Mouse (Mus musculus): ENCODE data around the gene Meis2. TPM values are rescaled to one million over a fixed set of nuclear protein-coding genes. Genes with fewer than 3 reads are reported as not detected.
A peak's percentile ranks its signal among the peaks of the same experiment; 100 is the strongest.

Meis2 gene
- total and polyA plus RNA-seq, 2 experiments from 2014 or later = 105 to 132 TPM

- Histone ChIP-seq H3K36me3 (ENCODE audit: insufficient read depth, low read length) (no peaks in the 10 kb centered on the region), H3K27ac (0 out of 2 replicates have a peak overlapping the region, but pooled peaks have one; percentile 32), H3K4me3 (ENCODE audit: low read length) (no peak overlapping the region), H3K27me3 (ENCODE audit: insufficient read depth, low read length) (no peaks in the 10 kb centered on the region), H3K4me1 (ENCODE audit: insufficient read depth, low read length) (no peaks in the 10 kb centered on the region; the same call in 1 of the 2 replicates), H3K9me3 (ENCODE audit: low read length) (no peaks in the 10 kb centered on the region), H3K9ac (replicated peaks; ENCODE audit: low read length) (no peak overlapping the region), H3K4me2 (ENCODE audit: low read depth, low read length) (peak overlapping the region; percentile 21)
- peak; percentile 47; the same call in 1 of the 2 replicates for ATAC-seq
- no peak for DNase-seq (ENCODE audit: low spot score)
- no peak for TF ChIP-seq CTCF (IDR thresholded peaks at IDR 0.05; ENCODE audit: low read depth)
- WGBS = 14% methylated on average over 9 of the region's 9 CpGs
Measured at GRCm38 (mm10) chr2:116021046-116021445, 44.6 kb downstream of the Meis2 start.

DNA sequence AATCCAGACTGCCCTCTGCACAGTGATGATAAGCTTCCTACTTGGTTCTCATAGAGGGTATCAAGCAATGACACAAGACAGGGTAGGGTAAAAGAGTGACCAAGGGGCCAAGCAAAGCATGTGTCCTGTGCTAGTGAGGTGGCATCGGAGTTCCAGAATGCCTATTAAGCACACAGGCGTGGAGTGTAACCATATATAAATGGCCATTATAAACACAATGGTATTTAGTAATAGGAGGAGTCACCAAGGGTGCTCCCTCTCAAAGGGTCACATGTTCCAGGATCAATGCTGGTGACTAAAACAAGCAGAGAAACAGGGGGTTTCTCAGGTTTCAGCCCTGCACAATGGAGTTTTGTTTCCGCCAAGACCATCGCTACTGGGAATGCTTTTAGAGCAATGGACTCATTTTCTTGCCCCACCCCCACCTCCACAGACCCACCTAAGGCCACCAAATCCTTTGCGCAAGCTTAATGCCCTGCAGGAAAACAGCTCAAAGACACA, 45.1 kb downstream of the Meis2 start:
- no peak for DNase-seq (ENCODE audit: low spot score)
- Histone ChIP-seq H3K4me1 (ENCODE audit: insufficient read depth, low read length) (no peaks in the 10 kb centered on the region; the same call in 1 of the 2 replicates), H3K9ac (replicated peaks; ENCODE audit: low read length) (no peak overlapping the region), H3K9me3 (ENCODE audit: low read length) (no peaks in the 10 kb centered on the region), H3K27ac (peak overlapping the region; percentile 32), H3K27me3 (ENCODE audit: insufficient read depth, low read length) (no peaks in the 10 kb centered on the region), H3K4me3 (ENCODE audit: low read length) (no peak overlapping the region), H3K36me3 (ENCODE audit: insufficient read depth, low read length) (no peaks in the 10 kb centered on the region), H3K4me2 (ENCODE audit: low read depth, low read length) (peak overlapping the region; percentile 21; the same call in 1 of the 2 replicates)
- peak; percentile 33; the same call in 1 of the 2 replicates for ATAC-seq
- WGBS = 21% methylated on average over 5 of the region's 5 CpGs
- no peak for TF ChIP-seq CTCF (IDR thresholded peaks at IDR 0.05; ENCODE audit: low read depth)

DNA sequence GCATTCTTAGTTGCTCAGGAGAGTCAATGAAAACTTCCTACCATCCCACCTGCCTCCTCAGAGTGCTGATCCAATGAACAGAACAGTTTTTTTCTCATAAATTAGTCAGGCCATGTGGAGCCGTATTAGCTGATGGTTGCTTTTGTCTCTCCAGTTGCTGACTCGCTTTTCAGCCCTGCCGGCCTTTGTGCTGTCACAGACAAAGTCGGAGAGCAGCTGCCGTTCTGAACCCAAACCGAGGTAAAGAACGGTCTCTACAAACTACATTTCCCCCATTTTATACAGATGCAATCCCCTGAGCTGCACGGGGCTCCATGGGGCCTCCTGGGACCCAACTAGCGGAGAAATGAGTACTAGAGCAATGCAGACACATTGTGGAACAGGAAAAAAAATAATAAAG, 45.7 kb downstream of the Meis2 start:
- 9% methylated on average over 9 of the region's 9 CpGs for WGBS
- no peaks in the 10 kb centered on the region for H3K27me3 ChIP-seq (ENCODE audit: insufficient read depth, low read length)
- H3K4me2 ChIP-seq (ENCODE audit: low read depth, low read length) = 0 out of 2 replicates have a peak overlapping the region, but pooled peaks have one; percentile 21
- peak overlapping the region; percentile 32 for H3K27ac ChIP-seq
- ATAC-seq = peak; percentile 27; the same call in 1 of the 2 replicates
- no peak overlapping the region for H3K4me3 ChIP-seq (ENCODE audit: low read length)
- H3K9ac ChIP-seq (replicated peaks; ENCODE audit: low read length) = no peak overlapping the region
- DNase-seq (ENCODE audit: low spot score) = peak; percentile 59
- no peaks in the 10 kb centered on the region for H3K9me3 ChIP-seq (ENCODE audit: low read length)
- TF ChIP-seq CTCF (IDR thresholded peaks at IDR 0.05; ENCODE audit: low read depth) = no peak
- no peaks in the 10 kb centered on the region; the same call in 1 of the 2 replicates for H3K4me1 ChIP-seq (ENCODE audit: insufficient read depth, low read length)
- no peaks in the 10 kb centered on the region for H3K36me3 ChIP-seq (ENCODE audit: insufficient read depth, low read length)

- WGBS = 31% methylated on average over 6 of the region's 6 CpGs
- no peaks in the 10 kb centered on the region; the same call in 1 of the 2 replicates for H3K4me1 ChIP-seq (ENCODE audit: insufficient read depth, low read length)
- H3K9ac ChIP-seq (replicated peaks; ENCODE audit: low read length) = no peak overlapping the region
- no peaks in the 10 kb centered on the region for H3K27me3 ChIP-seq (ENCODE audit: insufficient read depth, low read length)
- 0 out of 2 replicates have a peak overlapping the region, but pooled peaks have one; percentile 32 for H3K27ac ChIP-seq
- no peaks in the 10 kb centered on the region for H3K36me3 ChIP-seq (ENCODE audit: insufficient read depth, low read length)
- 0 out of 2 replicates have a peak, but pooled peaks have one; percentile 13 for ATAC-seq
- H3K9me3 ChIP-seq (ENCODE audit: low read length) = no peaks in the 10 kb centered on the region
- H3K4me3 ChIP-seq (ENCODE audit: low read length) = no peak overlapping the region
- no peak overlapping the region for H3K4me2 ChIP-seq (ENCODE audit: low read depth, low read length)
- TF ChIP-seq CTCF (IDR thresholded peaks at IDR 0.05; ENCODE audit: low read depth) = no peak
- no peak for DNase-seq (ENCODE audit: low spot score)
Measured at GRCm38 (mm10) chr2:116019466-116019794, 46.2 kb downstream of the Meis2 start.

DNA sequence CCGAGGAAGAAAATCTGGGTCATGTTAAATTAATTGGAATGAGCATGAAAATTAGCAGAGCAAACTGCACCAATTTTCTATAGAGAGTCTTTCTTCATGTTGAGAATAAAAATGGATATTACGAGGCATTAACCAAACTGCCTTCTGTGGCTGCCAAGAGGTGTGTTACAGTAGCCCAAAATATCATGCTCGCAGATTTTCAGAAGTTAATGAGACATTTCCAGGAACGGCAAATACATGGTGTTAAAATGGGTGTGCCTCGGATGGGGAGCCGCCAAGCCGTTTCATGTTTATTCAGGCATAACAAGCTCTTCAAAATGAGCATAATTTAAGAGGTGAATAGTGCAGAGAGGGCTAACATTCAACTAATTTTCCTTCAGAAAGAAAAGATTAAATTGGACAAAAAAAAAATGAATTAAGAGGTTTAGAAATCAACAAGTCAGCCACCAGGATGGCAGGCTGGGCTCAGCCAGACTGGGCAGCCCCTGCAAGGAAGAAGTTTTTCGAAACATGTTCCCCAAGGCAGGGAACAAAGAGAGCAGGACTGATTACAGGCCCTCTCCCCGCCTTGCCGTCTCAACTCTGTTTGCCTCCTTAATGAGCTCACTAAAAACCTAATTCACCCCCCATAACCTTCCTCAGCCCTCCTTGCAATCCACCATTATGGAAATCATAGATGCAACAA, 46.7 kb downstream of the Meis2 start:
- DNase-seq (ENCODE audit: low spot score) (no peak), ATAC-seq (no peak)
- Histone ChIP-seq H3K9me3 (ENCODE audit: low read length) (no peaks in the 10 kb centered on the region), H3K4me2 (ENCODE audit: low read depth, low read length) (no peak overlapping the region), H3K36me3 (ENCODE audit: insufficient read depth, low read length) (no peaks in the 10 kb centered on the region), H3K27me3 (ENCODE audit: insufficient read depth, low read length) (no peaks in the 10 kb centered on the region), H3K4me3 (ENCODE audit: low read length) (no peak overlapping the region), H3K27ac (0 out of 2 replicates have a peak overlapping the region, but pooled peaks have one; percentile 20), H3K9ac (replicated peaks; ENCODE audit: low read length) (no peak overlapping the region), H3K4me1 (ENCODE audit: insufficient read depth, low read length) (no peaks in the 10 kb centered on the region; the same call in 1 of the 2 replicates)
- no peak for TF ChIP-seq CTCF (IDR thresholded peaks at IDR 0.05; ENCODE audit: low read depth)
- 22% methylated on average over 10 of the region's 10 CpGs for WGBS

DNA sequence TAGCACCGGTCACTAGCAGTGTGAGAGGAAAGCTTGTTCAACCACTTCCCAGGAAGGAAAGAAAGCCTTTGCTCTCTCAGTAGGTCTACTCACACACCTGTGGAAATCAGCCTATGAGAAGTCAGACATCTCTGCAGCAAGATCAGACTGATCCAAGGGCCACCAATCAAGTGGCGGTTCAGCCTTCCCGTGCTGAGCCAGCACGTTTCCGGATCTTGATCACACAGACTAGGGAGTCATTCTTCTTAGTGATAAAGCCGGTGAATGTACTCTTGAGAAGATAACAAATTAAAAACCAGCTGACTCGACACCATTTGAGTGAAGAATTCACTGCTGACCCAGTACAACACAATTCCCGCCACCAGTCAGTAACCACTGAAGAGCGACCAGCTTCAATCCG, 50.1 kb downstream of the Meis2 start:
- no peaks in the 10 kb centered on the region; the same call in 1 of the 2 replicates for H3K4me1 ChIP-seq (ENCODE audit: insufficient read depth, low read length)
- H3K27me3 ChIP-seq (ENCODE audit: insufficient read depth, low read length) = no peaks in the 10 kb centered on the region
- no peak overlapping the region for H3K4me3 ChIP-seq (ENCODE audit: low read length)
- ATAC-seq = no peak
- no peak overlapping the region for H3K27ac ChIP-seq
- no peaks in the 10 kb centered on the region for H3K9me3 ChIP-seq (ENCODE audit: low read length)
- DNase-seq (ENCODE audit: low spot score) = no peak
- TF ChIP-seq CTCF (IDR thresholded peaks at IDR 0.05; ENCODE audit: low read depth) = no peak
- H3K4me2 ChIP-seq (ENCODE audit: low read depth, low read length) = no peak overlapping the region
- 69% methylated on average over 10 of the region's 10 CpGs for WGBS
- no peak overlapping the region for H3K9ac ChIP-seq (replicated peaks; ENCODE audit: low read length)
- no peaks in the 10 kb centered on the region for H3K36me3 ChIP-seq (ENCODE audit: insufficient read depth, low read length)

- DNase-seq (ENCODE audit: low spot score) (no peak), ATAC-seq (no peak)
- no peak for TF ChIP-seq CTCF (IDR thresholded peaks at IDR 0.05; ENCODE audit: low read depth)
- no peak overlapping the region for H3K4me3 ChIP-seq (ENCODE audit: low read length)
- H3K9ac ChIP-seq (replicated peaks; ENCODE audit: low read length) = no peak overlapping the region
- 36% methylated on average over 6 of the region's 6 CpGs for WGBS
- no peak overlapping the region for H3K27ac ChIP-seq
- H3K4me2 ChIP-seq (ENCODE audit: low read depth, low read length) = no peak overlapping the region
- no peaks in the 10 kb centered on the region for H3K4me1 ChIP-seq (ENCODE audit: insufficient read depth, low read length)
- no peaks in the 10 kb centered on the region for H3K27me3 ChIP-seq (ENCODE audit: insufficient read depth, low read length)
- no peaks in the 10 kb centered on the region for H3K36me3 ChIP-seq (ENCODE audit: insufficient read depth, low read length)
- no peaks in the 10 kb centered on the region for H3K9me3 ChIP-seq (ENCODE audit: low read length)
Measured at GRCm38 (mm10) chr2:116010469-116010868, 55.2 kb downstream of the Meis2 start.
